Mouse (Mus musculus) cortical plate, adult 2 months (tissue): ENCODE data around the gene 1700061G19Rik.

Experiments
- CTCF ChIP-seq: fragments of 200-500 bp; IDR thresholded peaks from 2 replicates; pipeline ENCODE4 v1.5.1; 2011; ENCODE audit warnings: mild to moderate bottlenecking, control low read depth, low read length; ENCODE audit not compliant: insufficient read depth; ENCODE audit errors: extremely low read depth
- POLR2A ChIP-seq: fragments of 200-500 bp; IDR thresholded peaks from 2 replicates; pipeline ENCODE4 v1.6.1; 2011; ENCODE audit warnings: mild to moderate bottlenecking, low read length, control low read depth; ENCODE audit not compliant: insufficient read depth; ENCODE audit errors: extremely low read depth

GRCm38 (mm10) chr17:56929530-56929929, 54.3 kb downstream of the 1700061G19Rik start:
- TF ChIP-seq POLR2A, result no peak
- no peak for TF ChIP-seq CTCF
